Mouse (Mus musculus): ENCODE measurements around the gene Naa15. TPM values are rescaled to one million over a fixed set of nuclear protein-coding genes. Genes with fewer than 3 reads are reported as not detected.
"Not testable (repeated sequence)": the region's sequence is repeated elsewhere in the genome, so short reads cannot be mapped to it uniquely, and the experiment has no call there.

The Naa15 gene
- total RNA-seq (2022) = 10 to 100 TPM; 40.1 to 54.8 (median 43.8) TPM

DNA sequence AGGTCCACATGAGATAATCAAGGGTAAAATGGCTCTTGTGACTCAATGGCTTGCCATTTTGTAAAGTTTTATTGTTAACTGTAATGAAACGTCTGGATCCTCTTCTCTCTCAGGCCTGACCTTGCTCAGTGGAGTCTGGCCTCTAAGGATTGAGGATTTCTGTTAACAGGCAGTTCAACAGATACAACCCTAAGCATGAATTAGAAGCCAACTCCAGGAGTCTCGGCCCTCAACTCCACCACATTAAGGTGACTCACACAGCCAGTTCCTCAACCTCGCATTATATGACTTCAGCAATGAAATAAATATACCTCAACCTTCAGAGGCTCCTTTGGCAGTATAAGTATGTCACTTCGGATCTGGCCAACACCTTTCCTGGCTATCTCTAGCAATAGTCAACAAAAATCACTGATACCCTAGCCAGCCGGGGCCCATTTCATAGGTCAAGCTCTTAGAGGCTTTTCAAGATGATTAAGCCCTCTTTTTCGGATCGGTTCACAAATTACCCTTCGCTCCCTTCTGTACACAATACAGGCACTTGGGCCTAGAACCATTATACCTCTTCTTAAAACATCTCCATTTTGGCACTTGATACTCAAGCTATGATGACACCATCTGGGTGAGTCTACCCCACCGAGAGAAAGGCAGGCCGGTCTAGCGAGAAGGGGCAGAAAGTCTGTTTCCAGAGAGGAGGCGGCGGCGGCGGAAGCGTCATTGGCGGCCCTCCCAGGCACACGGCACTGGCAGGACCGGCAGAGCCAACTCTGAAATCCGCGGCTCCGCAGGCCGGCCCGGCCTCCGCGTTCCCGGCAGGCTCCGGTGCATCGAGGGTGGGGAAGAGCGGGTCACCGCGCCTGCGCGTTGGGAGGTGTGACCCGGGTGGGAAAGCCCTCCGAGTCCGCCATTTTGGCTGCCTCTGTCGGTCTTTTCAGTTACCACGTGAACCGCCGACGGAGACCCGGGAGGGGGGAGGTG, at the start of gene Naa15:
Gene Naa15, plus strand, starts transcription at position 51 of the 975 bp plus-strand sequence.
- DNase-seq (ENCODE audit: low spot score in 2 of 2) = peak; percentile 88 to 96

- no peak for DNase-seq (ENCODE audit: low spot score in 2 of 2)
Measured at GRCm38 (mm10) chr3:51365517-51365882, 49.4 kb upstream of the Naa15 start.

DNA sequence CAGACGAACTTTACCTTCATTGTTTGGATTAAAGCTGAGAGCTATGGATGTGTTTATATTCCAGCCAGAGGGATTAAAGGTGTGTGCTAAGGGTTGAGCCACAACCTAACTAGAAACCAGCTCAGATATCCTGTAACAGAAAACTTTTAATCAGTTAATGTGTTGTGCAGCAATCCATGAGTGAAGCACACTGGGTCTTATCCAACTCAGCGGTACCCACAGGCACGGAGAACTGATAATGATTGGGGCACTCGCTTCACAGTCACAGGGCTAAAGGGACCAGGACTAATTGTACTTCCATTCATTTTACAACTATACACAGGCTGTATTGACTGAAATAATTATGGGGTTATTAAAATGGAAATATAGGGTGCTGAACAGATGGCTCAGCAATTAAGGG, 48.0 kb upstream of the Naa15 start:
- DNase-seq (ENCODE audit: low spot score in 2 of 2) = no peak

- no peak for DNase-seq (ENCODE audit: low spot score in 2 of 2)
Measured at GRCm38 (mm10) chr3:51368011-51368410, 46.9 kb upstream of the Naa15 start.

DNA sequence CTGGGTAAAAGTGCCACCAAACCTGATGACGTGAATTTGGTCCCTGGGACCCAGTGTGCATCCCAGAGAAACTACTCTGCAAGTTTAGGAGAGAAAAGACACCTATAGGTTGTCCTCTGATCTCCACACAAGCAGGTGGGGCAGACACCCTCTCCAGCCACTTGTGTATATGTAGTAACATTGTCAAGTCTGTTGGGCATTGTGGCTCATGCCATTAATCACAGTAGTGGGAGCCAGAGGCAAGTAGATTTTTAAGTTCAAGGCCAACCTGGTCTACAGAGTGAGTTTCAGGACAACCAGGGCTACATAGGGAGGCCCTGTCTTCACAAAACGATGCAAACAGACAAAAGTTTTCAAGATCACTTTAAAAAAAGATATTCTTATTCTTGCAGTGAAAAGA, 43.1 kb upstream of the Naa15 start:
- DNase-seq (ENCODE audit: low spot score in 2 of 2) = no peak

- DNase-seq (ENCODE audit: low spot score in 2 of 2) = no peak
Measured at GRCm38 (mm10) chr3:51372883-51373282, 42.1 kb upstream of the Naa15 start.

DNA sequence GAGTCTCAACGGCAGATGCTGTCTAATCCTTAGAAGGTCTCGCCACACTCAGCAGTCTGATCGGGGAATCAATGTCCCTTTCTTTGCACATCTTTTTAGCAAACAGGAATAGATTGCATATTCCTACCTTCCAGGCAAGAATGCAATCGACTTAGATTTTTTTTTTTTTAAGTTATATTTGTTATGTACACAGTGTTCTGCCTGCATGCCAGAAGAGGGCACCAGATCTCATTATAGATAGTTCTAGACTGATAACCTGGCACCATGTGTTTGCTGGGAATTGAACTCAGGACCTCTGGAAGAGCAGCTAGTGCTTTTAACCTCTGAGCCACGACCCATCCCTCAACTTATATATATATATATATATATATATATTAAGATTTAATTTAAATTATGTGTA, 41.4 kb upstream of the Naa15 start:
- no peak for DNase-seq (ENCODE audit: low spot score in 2 of 2)

GRCm38 (mm10) chr3:51375307-51376265, 39.4 kb upstream of the Naa15 start:
- no peak for DNase-seq (ENCODE audit: low spot score in 2 of 2)

DNA sequence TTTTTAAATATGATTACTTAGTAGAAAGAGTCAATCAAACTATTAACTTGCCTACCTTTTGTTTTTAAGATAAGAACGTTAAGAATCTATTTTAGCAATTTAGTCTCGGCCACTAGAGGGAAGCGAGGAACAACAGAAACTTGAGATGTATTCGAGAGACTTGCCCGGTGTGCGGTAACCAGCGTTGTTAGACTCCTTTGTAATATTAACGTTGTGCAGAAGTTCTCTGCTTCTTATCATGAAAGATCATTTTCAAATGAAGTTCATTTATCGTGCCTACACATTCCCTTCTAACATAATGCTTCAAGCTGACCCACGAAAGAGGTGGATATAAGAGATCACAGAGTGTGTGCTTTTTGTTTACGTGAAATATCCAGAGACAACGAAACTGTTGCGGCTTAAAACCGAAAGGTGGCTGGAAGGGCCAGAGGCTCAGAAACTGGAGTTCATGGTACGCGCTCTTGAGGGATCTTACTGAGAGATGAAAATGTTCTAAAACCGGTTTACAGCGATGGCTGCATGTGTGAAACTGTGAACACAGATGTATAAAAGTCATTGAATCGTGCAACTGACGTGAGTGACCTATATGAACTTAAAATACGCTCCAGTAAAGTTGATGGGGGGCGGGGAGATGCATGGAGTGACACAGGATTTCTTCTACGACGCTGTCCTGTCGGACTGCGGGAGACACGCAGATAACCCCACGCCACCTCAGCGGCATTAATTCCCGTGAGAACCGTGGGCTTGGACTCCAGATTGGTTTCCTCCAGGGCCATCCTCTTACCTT, 36.9 kb upstream of the Naa15 start:
- no peak for DNase-seq (ENCODE audit: low spot score in 2 of 2)

DNA sequence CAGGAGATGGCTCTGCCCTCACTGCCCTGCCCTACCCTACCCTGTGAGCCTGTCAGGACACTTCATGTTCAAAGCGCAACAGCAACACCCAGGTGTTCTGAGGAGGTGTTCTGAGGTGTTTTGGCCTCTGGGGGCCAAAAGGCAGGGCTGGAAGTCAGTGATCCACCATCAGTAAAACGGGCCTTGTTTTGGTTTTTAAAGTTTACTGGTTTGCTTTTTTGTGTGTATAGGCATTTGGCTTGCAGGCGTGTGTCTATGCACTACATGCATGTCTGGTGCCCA, 36.3 kb upstream of the Naa15 start:
- no peak for DNase-seq (ENCODE audit: low spot score in 2 of 2)

DNA sequence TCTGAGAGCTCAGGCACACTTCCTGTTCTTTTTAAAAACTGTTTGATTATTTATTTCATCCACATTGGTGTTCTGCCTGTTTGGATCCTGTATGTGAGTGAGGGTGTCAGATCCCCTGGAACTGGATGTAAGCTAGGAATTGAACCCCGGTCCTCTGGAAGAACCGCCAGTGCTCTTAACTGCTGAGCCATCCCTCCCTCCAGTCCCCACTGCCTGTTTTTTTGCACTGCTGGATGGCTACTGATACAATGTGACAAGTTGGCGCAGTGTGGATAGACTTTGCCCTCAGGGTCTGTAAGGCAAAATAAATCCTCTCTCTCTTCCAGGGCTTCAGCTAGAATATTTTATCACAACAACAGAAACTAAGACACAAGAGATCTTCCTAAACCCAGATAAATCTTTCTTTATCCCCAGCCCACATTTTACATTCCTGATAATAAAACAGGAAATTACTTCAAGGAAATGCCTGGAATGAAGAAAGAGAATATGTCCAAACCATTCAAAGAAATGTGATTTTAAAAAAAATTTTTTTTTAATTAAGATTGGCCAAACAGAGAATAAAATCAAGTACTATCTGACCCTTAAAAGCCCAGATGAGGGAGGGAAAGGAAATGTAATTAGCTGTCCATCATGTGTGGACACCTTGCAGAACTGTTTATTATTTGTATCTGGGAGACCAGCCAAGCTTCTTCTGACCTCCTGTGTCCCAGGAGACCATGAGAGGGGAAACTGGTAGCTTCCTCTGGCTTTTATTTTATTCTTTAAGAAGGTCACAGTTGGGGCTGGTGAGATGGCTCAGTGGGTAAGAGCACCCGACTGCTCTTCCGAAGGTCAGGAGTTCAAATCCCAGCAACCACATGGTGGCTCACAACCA, 34.9 kb upstream of the Naa15 start:
- DNase-seq (ENCODE audit: low spot score in 2 of 2) = no peak

GRCm38 (mm10) chr3:51380660-51381014, 34.3 kb upstream of the Naa15 start:
- DNase-seq (ENCODE audit: low spot score in 2 of 2) = no peak

DNA sequence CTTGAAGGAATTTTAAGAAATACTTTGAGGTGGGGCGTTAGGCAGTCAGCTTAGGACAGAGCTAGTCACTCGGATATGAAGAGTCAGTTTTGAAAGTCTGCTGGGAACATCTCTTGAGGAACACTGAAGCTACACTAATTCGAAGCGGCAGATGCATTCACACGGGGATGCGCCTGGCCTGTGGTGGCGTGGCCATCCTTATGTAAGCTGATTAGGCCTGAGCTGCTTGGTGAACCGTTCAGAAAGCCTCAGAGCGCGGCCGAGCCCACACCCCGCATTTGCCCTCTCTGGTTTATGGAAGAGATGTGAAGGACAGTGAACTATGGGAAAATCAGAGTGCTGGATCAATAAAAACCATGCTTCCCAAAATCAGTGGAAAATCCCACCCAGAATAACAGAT, 31.5 kb upstream of the Naa15 start:
- DNase-seq (ENCODE audit: low spot score in 2 of 2) = no peak

GRCm38 (mm10) chr3:51386441-51387133, 28.4 kb upstream of the Naa15 start:
- no peak for DNase-seq (ENCODE audit: low spot score in 2 of 2)

DNA sequence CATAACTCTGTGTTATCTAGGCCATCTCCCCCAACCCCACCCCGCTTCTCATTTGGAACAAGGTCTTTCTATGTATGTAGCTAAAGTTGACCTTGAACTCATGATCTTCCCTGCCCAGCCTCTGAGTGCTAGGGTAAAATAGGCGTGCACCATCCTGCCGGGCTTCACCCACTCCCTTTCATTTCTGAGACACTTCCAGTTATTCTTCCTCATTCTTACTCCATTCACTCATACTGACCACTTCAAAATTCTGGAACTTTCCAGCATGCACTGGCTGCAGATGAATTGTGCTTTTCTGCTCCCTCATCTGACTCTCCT, 27.9 kb upstream of the Naa15 start:
- no peak for DNase-seq (ENCODE audit: low spot score in 2 of 2)

DNA sequence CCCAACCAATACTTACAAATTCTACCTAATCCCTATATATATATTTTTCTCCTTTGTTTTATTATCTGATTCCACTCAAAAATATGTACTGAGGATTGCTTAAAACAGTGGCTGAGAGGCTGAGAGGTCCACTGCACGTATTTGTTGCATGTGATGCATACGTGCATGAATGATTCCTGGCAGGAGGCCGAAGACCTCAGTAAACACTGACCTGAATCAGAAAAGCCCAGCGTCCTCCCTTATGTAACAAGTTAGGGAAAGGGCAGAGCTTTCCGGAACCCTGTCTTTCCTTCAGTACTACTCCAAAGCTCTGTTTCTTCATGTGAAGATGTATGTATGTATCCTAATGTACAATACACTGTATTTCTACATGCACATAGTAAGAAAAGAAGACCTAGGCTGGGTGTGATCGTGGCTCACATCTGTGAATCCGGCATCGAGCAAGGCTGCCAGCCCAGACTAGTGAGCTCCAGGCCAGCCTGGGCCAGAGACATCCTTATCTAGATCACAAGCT, 27.0 kb upstream of the Naa15 start:
- DNase-seq (ENCODE audit: low spot score in 2 of 2) = no peak

GRCm38 (mm10) chr3:51388904-51389303, 26.0 kb upstream of the Naa15 start:
- DNase-seq (ENCODE audit: low spot score in 2 of 2) = no peak

DNA sequence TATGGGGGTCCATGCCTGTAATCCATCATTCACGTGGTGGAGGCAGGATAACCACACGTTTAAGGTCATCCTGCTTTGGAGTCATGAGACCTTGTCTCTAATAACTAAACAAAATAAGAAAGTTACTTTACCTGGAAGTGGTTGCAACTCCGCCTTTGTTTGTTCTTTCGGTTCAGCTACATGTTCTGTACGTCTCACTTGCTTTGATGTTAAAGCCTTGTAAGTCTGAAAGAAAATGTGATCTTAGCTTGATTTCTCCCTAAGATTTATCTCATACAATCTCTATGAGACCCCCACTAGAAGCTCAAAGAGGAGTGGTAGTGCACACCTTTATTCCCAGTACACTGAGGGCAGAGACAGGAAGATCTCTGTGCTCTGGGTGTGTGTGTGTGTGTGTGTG, 23.9 kb upstream of the Naa15 start:
- DNase-seq (ENCODE audit: low spot score in 2 of 2) = no peak

- no peak for DNase-seq (ENCODE audit: low spot score in 2 of 2)
Measured at GRCm38 (mm10) chr3:51391591-51391990, 23.4 kb upstream of the Naa15 start.

DNA sequence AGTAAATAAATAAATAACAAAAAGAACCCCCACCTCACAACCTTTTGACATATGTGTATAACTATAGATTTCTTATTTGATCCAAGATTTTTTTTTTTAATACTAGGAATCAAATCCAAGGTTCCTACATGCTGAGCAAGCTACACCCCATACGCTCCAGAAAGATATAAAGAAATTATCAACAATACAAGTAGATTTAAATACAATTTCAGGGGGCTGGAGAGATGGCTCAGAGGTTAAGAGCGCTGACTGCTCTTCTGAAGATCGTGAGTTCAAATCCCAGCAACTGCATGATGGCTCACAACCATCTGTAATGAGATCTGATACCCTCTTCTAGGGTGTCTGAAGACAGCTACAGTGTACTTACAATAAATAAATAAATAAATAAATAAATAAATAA, 21.9 kb upstream of the Naa15 start:
- DNase-seq (ENCODE audit: low spot score in 2 of 2) = not testable (repeated sequence)

Measured in left cerebral cortex, adult 8-10 months (tissue).